Mouse (Mus musculus): ENCODE results near the gene Vps8.

- TF ChIP-seq EP300 (IDR thresholded peaks at IDR 0.05; ENCODE audit: low read depth) (no peak), CTCF (IDR thresholded peaks at IDR 0.05; ENCODE audit: low read depth) (no peak)
Observed at GRCm38 (mm10) chr16:21637201-21637819, 214.4 kb downstream of the Vps8 start.
